Mouse (Mus musculus) stomach, postnatal 0 days (tissue): ENCODE results near the gene Magee1. TPM values are rescaled to one million over a fixed set of nuclear protein-coding genes. Genes with fewer than 3 reads are reported as not detected.
"Not testable (repeated sequence)": the region's sequence is repeated elsewhere in the genome, so short reads cannot be mapped to it uniquely, and the experiment has no call there.

Source experiments
- ATAC-seq: fragments of 200-750 bp; cut with Nextera tagmentation; 2 replicates; pipeline ENCODE4 v1.8.0; 2017; ENCODE audit not compliant: low FRiP score, low TSS enrichment
- DNase-seq: peaks from one replicate; pipeline ENCODE4 v3.0.0-alpha.2; 2016; ENCODE audit warnings: low spot score
- H3K27ac ChIP-seq: fragments of 300-500 bp; sonication (generic); replicated peaks from 2 replicates; pipeline ENCODE4 v1.5.1; 2014; ENCODE audit warnings: mild to moderate bottlenecking, control low read depth
- H3K27me3 ChIP-seq: fragments of 300-500 bp; sonication (generic); 2 replicates; pipeline ENCODE4 v1.6.1; 2014; ENCODE audit warnings: low read length; ENCODE audit not compliant: control insufficient read depth, insufficient read depth
- H3K36me3 ChIP-seq: fragments of 300-500 bp; sonication (generic); 2 replicates; pipeline ENCODE4 v1.6.1; 2014; ENCODE audit warnings: low read length, mixed read lengths; ENCODE audit not compliant: control insufficient read depth, insufficient read depth
- H3K4me1 ChIP-seq: fragments of 300-500 bp; sonication (generic); replicated peaks from 2 replicates; pipeline ENCODE4 v1.6.1; 2014; ENCODE audit warnings: antibody characterized with exemption; ENCODE audit not compliant: control insufficient read depth, insufficient read depth
- H3K4me2 ChIP-seq: fragments of 300-500 bp; sonication (generic); replicated peaks from 2 replicates; pipeline ENCODE4 v1.6.1; 2014; ENCODE audit warnings: low read depth, mild to moderate bottlenecking, control low read depth, moderate library complexity
- H3K4me3 ChIP-seq: fragments of 300-500 bp; sonication (generic); 2 replicates; pipeline ENCODE4 v1.5.1; 2014; ENCODE audit warnings: low read depth, low read length, control low read depth
- H3K9ac ChIP-seq: fragments of 300-500 bp; sonication (generic); 2 replicates; pipeline ENCODE4 v1.6.1; 2014; ENCODE audit warnings: mild to moderate bottlenecking, low read length, control low read depth, mixed read lengths
- H3K9me3 ChIP-seq: fragments of 300-500 bp; sonication (generic); 2 replicates; pipeline ENCODE4 v1.6.1; 2016; ENCODE audit warnings: low read length; ENCODE audit not compliant: control insufficient read depth
- CTCF ChIP-seq: IDR thresholded peaks from 2 replicates; pipeline ENCODE4 v1.5.1; 2016; ENCODE audit warnings: antibody characterized with exemption, low read depth, mild to moderate bottlenecking, moderate library complexity
- EP300 ChIP-seq: optimal IDR thresholded peaks from 2 replicates; pipeline ENCODE3; 2016; ENCODE audit warnings: antibody characterized with exemption
- WGBS: fragments of 180-500 bp; shearing (Covaris S2); extraction: QIAGEN DNeasy Blood & Tissue Kit; methylation state at CpG from one replicate; pipeline ENCODE4 v1.1.7; 2014; 5-methylcytosine and 5-hydroxymethylcytosine counted together
- polyA plus RNA-seq: library from polyadenylated mRNA; unstranded; fragments of >200 nt; fragmentation: Nextera tagmentation; extraction: Ambion mirVana; gene quantifications from 2 replicates; pipeline ENCODE4 v1.2.1, GENCODE M21; 2015

The Magee1 gene
- 9.5 and 10.3 TPM in 2 replicates for polyA plus RNA-seq

- no peaks in the 10 kb centered on the region for H3K4me1 ChIP-seq
- H3K36me3 ChIP-seq: no peaks in the 10 kb centered on the region
- H3K27ac ChIP-seq: no peak within 1 kb of the TSS
- ATAC-seq: peak; percentile 75
- no peaks in the 10 kb centered on the region for H3K9me3 ChIP-seq
- no peak; the same call in 1 of the 2 replicates for TF ChIP-seq CTCF
- TF ChIP-seq EP300: no peak
- H3K4me2 ChIP-seq: peak within 1 kb of the TSS; percentile 68
- peak within 1 kb of the TSS; percentile 53 for H3K4me3 ChIP-seq
- peak; percentile 61 for DNase-seq
- 11% methylated on average over 58 of the region's 65 CpGs for WGBS
- H3K27me3 ChIP-seq: no peaks in the 10 kb centered on the region
- H3K9ac ChIP-seq: peak within 1 kb of the TSS; percentile 53
These were observed at the start of gene Magee1 for GRCm38 (mm10) chrX:105120275-105121226. Gene Magee1 (plus strand): TSS chrX:105120378.

- Histone ChIP-seq H3K4me1 (no peaks in the 10 kb centered on the region), H3K9me3 (no peaks in the 10 kb centered on the region), H3K4me3 (peak overlapping the region; percentile 53), H3K9ac (no peak overlapping the region), H3K27me3 (no peaks in the 10 kb centered on the region), H3K4me2 (peak overlapping the region; percentile 56), H3K27ac (no peak overlapping the region), H3K36me3 (no peaks in the 10 kb centered on the region)
- ATAC-seq (peak; percentile 51), DNase-seq (no peak)
- 2% methylated on average over 12 of the region's 12 CpGs for WGBS
- TF ChIP-seq CTCF: no peak
- TF ChIP-seq EP300: no peak
These were observed 41.0 kb upstream of the Magee1 start for GRCm38 (mm10) chrX:105079151-105079550.

GRCm38 (mm10) chrX:105079615-105080092, 40.5 kb upstream of the Magee1 start, which contains the start of gene Pbdc1:
Gene Pbdc1 (plus strand): TSS chrX:105079756.
- H3K9me3 ChIP-seq: no peaks in the 10 kb centered on the region
- peak; percentile 90 for DNase-seq
- H3K4me2 ChIP-seq: peak within 1 kb of the TSS; percentile 58
- H3K36me3 ChIP-seq: no peaks in the 10 kb centered on the region
- no peaks in the 10 kb centered on the region for H3K4me1 ChIP-seq
- no peaks in the 10 kb centered on the region for H3K27me3 ChIP-seq
- TF ChIP-seq CTCF: no peak; the same call in 1 of the 2 replicates
- no peak for TF ChIP-seq EP300
- ATAC-seq: peak; percentile 99
- H3K9ac ChIP-seq: peak within 1 kb of the TSS; percentile 51
- H3K4me3 ChIP-seq: peak within 1 kb of the TSS; percentile 53
- WGBS: 1% methylated on average over 35 of the region's 35 CpGs
- H3K27ac ChIP-seq: 0 out of 2 replicates have a peak within 1 kb of the TSS, but pooled peaks have one; percentile 8

- 4% methylated on average over 8 of the region's 8 CpGs for WGBS
- Histone ChIP-seq H3K36me3 (no peaks in the 10 kb centered on the region), H3K4me2 (peak overlapping the region; percentile 58), H3K9ac (peak overlapping the region; percentile 51), H3K4me3 (peak overlapping the region; percentile 53), H3K27ac (0 out of 2 replicates have a peak overlapping the region, but pooled peaks have one; percentile 8), H3K9me3 (no peaks in the 10 kb centered on the region), H3K27me3 (no peaks in the 10 kb centered on the region), H3K4me1 (no peaks in the 10 kb centered on the region)
- ATAC-seq: no peak
- no peak for TF ChIP-seq CTCF
- no peak for TF ChIP-seq EP300
- DNase-seq: no peak
These were observed 40.1 kb upstream of the Magee1 start for GRCm38 (mm10) chrX:105080096-105080495.

GRCm38 (mm10) chrX:105083013-105083412, 37.2 kb upstream of the Magee1 start:
- ATAC-seq, H3K4me1 ChIP-seq, H3K36me3 ChIP-seq, H3K9me3 ChIP-seq, DNase-seq, H3K4me3 ChIP-seq, H3K9ac ChIP-seq, H3K4me2 ChIP-seq, H3K27ac ChIP-seq, H3K27me3 ChIP-seq: not testable (repeated sequence)
- WGBS: 75% methylated on average over 7 of the region's 7 CpGs

- no peaks in the 10 kb centered on the region for H3K9me3 ChIP-seq
- WGBS: 47% methylated on average over 5 of the region's 5 CpGs
- no peak for DNase-seq
These were observed 16.0 kb upstream of the Magee1 start for GRCm38 (mm10) chrX:105104175-105104574.

More at GRCm38 (mm10) chrX:105104175-105104574, 16.0 kb upstream of the Magee1 start:
- Histone ChIP-seq H3K27ac (no peak overlapping the region), H3K9ac (no peak overlapping the region), H3K4me2 (no peak overlapping the region), H3K27me3 (no peaks in the 10 kb centered on the region), H3K36me3 (no peaks in the 10 kb centered on the region), H3K4me1 (no peaks in the 10 kb centered on the region), H3K4me3 (no peak overlapping the region)
- TF ChIP-seq EP300: no peak
- TF ChIP-seq CTCF: peak; percentile 77
- ATAC-seq: no peak
